Mouse (Mus musculus): Measurements from ENCODE around the gene Cs.
"Not testable (repeated sequence)": the region's sequence is repeated elsewhere in the genome, so short reads cannot be mapped to it uniquely, and the experiment has no call there.

Cs gene

GRCm38 (mm10) chr10:128337306-128338181, at the start of gene Cs:
Cs (plus strand) TSS chr10:128337734.
- peak; percentile 95 for DNase-seq (ENCODE audit: low read depth, low spot score)

- DNase-seq (ENCODE audit: low read depth, low spot score), result not testable (repeated sequence)
Observed at GRCm38 (mm10) chr10:128290594-128290993, 46.9 kb upstream of the Cs start.

- no peak for DNase-seq (ENCODE audit: low read depth, low spot score)
Observed at GRCm38 (mm10) chr10:128296370-128297090, 41.0 kb upstream of the Cs start.

- DNase-seq (ENCODE audit: low read depth, low spot score), result no peak
Observed at GRCm38 (mm10) chr10:128297221-128297620, 40.3 kb upstream of the Cs start.

GRCm38 (mm10) chr10:128297622-128298021, 39.9 kb upstream of the Cs start:
- no peak for DNase-seq (ENCODE audit: low read depth, low spot score)

- no peak for DNase-seq (ENCODE audit: low read depth, low spot score)
Observed at GRCm38 (mm10) chr10:128298243-128298642, 39.3 kb upstream of the Cs start.

- DNase-seq (ENCODE audit: low read depth, low spot score), result no peak
Observed at GRCm38 (mm10) chr10:128298702-128299171, 38.8 kb upstream of the Cs start, which contains the start of gene Il23a. Il23a (minus strand) TSS chr10:128298752.

GRCm38 (mm10) chr10:128302357-128302756, 35.2 kb upstream of the Cs start:
- no peak for DNase-seq (ENCODE audit: low read depth, low spot score)

GRCm38 (mm10) chr10:128302785-128303125, 34.8 kb upstream of the Cs start:
- DNase-seq (ENCODE audit: low read depth, low spot score), result no peak

- DNase-seq (ENCODE audit: low read depth, low spot score), result peak; percentile 99
Observed at GRCm38 (mm10) chr10:128303126-128304021, 34.2 kb upstream of the Cs start, which contains the start of gene Pan2. Pan2 (plus strand) TSS chr10:128303335.

GRCm38 (mm10) chr10:128309654-128310053, 27.9 kb upstream of the Cs start:
- no peak for DNase-seq (ENCODE audit: low read depth, low spot score)

GRCm38 (mm10) chr10:128310177-128310576, 27.4 kb upstream of the Cs start:
- no peak for DNase-seq (ENCODE audit: low read depth, low spot score)

- no peak for DNase-seq (ENCODE audit: low read depth, low spot score)
Observed at GRCm38 (mm10) chr10:128310902-128311301, 26.6 kb upstream of the Cs start.

- DNase-seq (ENCODE audit: low read depth, low spot score), result no peak
Observed at GRCm38 (mm10) chr10:128315578-128315977, 22.0 kb upstream of the Cs start.

GRCm38 (mm10) chr10:128321641-128322040, 15.9 kb upstream of the Cs start:
- DNase-seq (ENCODE audit: low read depth, low spot score), result no peak

- DNase-seq (ENCODE audit: low read depth, low spot score), result peak; percentile 89
Observed at GRCm38 (mm10) chr10:128322141-128323108, 15.1 kb upstream of the Cs start, which contains the start of gene Cnpy2. Cnpy2 (plus strand) TSS chr10:128322459.

- DNase-seq (ENCODE audit: low read depth, low spot score), result no peak
Observed at GRCm38 (mm10) chr10:128323516-128323915, 14.0 kb upstream of the Cs start.

GRCm38 (mm10) chr10:128326825-128327224, 10.7 kb upstream of the Cs start:
- DNase-seq (ENCODE audit: low read depth, low spot score), result no peak

- DNase-seq (ENCODE audit: low read depth, low spot score), result no peak
Observed at GRCm38 (mm10) chr10:128327610-128328009, 9.9 kb upstream of the Cs start.

Measured in embryo, embryonic 11.5 days (tissue).